Mouse (Mus musculus): ENCODE measurements around the gene Gm5148. TPM values are rescaled to one million over a fixed set of nuclear protein-coding genes. Genes with fewer than 3 reads are reported as not detected.

Gene Gm5148
- total RNA-seq, 1 experiment from 2014 or later, result not detected

GRCm38 (mm10) chr3:37737407-37737806 lies 13.1 kb upstream of the Gm5148 start:
- peak; percentile 67 for DNase-seq

DNA sequence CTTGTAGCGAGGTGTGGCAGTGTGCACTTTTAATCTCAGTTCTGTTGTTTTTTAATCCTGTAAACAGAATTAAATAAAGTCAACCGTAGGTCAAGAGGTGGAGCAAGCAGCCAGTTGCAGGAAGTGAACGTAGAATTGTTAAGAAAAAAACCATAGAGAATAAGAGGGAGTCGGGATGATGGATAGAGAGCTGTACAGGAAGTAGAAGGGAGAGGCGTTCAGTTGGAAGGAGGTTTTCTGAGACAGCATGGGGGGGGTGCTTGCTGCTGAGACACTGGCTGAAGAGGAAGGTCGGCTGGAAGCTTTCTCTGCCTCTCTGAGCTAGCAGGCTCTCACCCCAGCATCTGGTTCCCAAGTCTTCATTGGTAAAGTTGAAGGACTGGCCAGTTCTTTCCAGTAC lies 10.9 kb upstream of the Gm5148 start:
- DNase-seq, result no peak

DNA sequence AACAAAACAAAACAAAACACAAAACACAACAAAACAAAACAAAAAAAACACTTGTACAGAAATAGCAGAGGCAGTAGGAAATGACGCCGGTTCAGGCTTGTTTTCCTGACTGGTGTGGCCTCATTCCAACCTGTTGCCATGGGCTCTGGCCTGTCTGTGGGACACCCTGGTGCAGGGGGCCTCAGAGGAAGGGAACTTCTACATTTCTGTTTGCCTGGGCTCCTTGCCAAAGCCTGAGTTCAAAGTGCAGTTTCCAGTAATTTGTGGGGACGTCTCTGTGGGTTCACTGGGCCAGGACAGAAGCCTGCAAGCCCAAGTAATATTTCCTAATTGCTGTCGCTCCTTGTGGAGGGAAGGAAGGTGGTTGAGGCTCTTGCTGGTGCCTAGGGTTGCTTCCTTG lies 4.9 kb upstream of the Gm5148 start:
- DNase-seq, result peak; percentile 78

DNA sequence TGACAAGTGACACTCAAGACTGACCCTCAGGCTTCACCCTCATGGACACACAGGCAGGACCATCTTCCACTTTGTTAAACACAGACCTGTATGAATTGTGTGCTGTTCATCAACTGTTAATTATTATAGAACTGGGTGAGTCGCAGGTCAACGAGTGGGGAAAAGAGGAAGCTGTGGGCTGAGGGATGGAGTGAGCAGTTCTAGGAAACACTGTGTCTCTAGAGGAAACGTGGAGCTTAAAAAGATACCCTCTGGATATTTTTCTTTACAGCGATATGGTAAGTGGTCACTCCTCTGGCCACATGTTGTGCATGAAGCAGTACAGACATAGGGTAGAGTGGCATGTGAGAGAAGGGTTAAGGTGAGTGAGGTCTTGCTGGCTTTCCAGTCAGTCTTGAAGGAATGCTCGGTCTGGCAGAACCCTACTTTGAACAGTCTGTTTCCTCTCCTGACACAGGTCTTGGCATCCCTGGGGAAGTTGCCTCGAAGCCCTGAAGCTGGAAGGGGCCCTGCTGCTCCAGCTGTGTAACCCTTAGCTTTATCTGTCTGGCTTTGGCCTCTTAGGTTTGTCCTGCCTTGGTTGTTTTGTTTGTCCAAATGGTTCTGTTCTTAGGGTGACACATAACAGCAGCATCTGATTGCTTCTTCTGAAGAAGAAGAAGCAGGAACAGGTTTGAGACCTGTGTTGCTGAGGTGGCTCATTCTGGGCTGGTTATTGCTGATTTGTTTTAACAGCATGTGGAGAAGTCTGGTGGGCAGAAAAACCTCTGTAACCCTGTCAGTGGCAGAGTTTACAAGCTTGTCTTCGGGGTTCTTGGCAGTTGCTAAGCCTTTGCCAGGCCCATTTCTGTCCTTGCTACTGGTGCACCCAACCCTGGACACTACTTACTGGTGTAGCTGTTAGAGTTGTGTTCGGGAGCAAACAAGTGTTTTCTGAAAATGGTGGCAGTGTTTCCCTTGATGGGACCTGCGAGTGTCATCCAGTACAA lies 4.1 kb upstream of the Gm5148 start:
- DNase-seq, result no peak

- no peak for DNase-seq
Measured at GRCm38 (mm10) chr3:37727392-37727791, 3.1 kb upstream of the Gm5148 start.

GRCm38 (mm10) chr3:37726501-37727140 lies 2.3 kb upstream of the Gm5148 start:
- DNase-seq, result peak; percentile 69

- DNase-seq, result no peak
Measured at GRCm38 (mm10) chr3:37724946-37725735, 851 bp upstream of the Gm5148 start.

DNA sequence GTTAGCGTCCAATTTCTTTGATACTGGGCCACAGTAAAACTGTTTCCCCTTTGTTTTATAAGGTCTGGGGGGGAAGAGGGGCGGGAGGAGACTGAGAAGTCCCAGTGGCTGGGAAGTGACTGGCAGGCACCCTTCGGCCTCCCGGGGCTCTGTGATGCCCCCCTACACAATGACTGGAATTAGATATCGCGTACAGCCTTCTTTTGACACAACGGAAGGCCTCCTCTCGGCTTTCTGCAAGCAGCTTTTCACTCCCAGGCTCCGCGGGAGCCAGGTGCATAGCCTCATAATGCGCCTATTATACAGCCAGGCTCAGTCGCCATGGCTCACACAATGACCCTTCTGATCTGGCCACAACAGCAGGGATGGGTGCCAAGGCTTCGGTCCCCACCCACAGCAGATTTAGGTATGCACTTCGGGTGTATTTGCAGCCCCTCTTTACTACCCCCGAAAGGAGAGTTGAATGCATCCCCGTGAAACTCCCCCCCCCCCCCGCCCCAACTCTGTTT lies 574 bp downstream of the Gm5148 start:
- no peak for DNase-seq

DNA sequence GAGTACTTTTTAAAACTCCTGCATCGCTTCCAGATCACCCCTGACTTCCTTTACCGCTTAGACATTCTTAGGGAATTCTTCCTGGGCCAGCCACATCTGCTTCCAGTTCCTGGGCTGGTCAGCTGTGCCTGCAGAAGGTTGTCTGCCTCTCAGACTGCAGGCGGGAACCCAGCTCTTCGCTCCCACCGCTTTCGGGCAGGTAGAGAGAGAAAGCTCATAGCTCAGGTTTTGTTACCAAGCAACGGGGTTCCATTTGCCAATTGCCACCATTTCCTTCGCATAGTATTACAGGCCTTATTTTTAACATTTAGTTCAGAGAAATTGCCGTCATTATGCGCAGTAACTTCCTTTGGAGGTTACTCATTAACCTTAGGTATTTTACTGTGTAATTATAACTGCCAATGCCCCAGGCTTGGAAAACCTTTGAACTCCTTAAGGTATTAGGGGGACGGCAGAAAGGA lies 1.2 kb downstream of the Gm5148 start:
- no peak for DNase-seq

GRCm38 (mm10) chr3:37722487-37723060 lies 1.7 kb downstream of the Gm5148 start:
- no peak for DNase-seq

GRCm38 (mm10) chr3:37716992-37717391 lies 7.3 kb downstream of the Gm5148 start:
- no peak for DNase-seq

DNA sequence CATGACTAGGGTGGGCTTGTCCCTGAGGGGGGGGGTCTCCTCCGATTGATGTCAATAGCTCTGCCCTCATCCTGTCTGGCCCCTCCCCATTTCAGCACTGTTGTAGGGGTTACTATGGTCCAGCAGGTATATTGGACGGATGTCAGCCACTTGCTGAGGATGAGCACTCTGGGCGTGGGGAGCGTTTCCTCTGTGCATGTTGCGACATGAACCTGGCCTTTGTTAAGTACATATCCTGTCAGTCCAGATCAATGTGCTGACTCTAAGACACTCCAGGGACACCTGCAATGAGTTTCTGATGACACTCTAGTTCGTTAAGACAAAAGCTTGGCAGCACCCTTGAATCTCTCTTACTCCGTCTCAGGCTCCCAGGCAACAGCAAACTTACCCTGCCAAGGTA lies 8.6 kb downstream of the Gm5148 start:
- no peak for DNase-seq

- DNase-seq, result peak; percentile 63
Measured at GRCm38 (mm10) chr3:37712501-37712900, 11.8 kb downstream of the Gm5148 start.

GRCm38 (mm10) chr3:37711639-37712038 lies 12.7 kb downstream of the Gm5148 start:
- DNase-seq, result no peak

GRCm38 (mm10) chr3:37707801-37708200 lies 16.5 kb downstream of the Gm5148 start:
- no peak for DNase-seq

- DNase-seq, result no peak
Measured at GRCm38 (mm10) chr3:37706439-37706838, 17.9 kb downstream of the Gm5148 start.

GRCm38 (mm10) chr3:37705436-37705835 lies 18.9 kb downstream of the Gm5148 start:
- DNase-seq, result no peak

- peak; percentile 26 for DNase-seq
Measured at GRCm38 (mm10) chr3:37704701-37705279, 19.5 kb downstream of the Gm5148 start.

DNA sequence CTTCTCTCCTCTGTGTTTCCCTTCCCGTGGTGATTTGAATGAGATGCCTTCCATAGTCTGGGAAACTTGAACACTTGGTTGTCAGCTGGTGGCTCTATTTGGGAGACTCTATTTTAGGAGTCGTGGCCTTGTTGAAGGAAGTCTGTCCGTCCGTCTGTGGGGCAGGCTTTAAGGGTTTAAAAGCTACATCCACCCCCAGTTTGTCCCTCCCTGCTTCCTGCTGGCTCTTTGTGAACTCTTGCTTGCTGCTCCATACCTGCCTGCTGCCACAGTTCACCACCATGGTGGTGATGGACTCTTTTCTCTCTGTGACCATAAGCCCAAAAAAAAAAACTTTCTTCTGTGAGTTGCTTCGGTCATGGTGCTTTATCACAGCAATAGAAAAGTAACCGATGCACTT lies 21.2 kb downstream of the Gm5148 start:
- DNase-seq, result no peak

- no peak for DNase-seq
Measured at GRCm38 (mm10) chr3:37693552-37693951, 30.7 kb downstream of the Gm5148 start.

- DNase-seq, result no peak
Measured at GRCm38 (mm10) chr3:37692945-37693344, 31.3 kb downstream of the Gm5148 start.
